Mouse (Mus musculus): ENCODE data around the gene Abraxas1.

DNA sequence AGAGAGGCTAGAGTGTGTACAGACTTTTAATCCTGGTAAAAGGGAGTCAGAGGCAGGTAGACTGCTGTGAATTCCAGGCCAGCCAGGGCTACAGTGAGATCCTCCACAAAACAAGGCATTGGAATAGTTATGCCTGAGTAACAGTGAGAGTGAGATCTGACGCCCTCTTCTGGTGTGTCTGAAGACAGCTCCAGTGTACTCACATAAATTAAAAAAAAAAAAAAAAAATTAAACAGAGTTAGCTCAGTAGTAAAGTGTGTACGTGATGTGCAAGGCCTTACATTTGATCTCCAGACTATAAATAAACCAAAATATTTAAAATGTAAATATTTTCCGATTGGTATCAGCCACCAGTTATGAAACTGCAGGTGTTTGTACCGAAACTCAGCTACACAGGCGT, 26.7 kb downstream of the Abraxas1 start:
- TF ChIP-seq EP300 (IDR thresholded peaks at IDR 0.05; ENCODE audit: insufficient read depth, low read depth, low read length), result no peak
- TF ChIP-seq POLR2A (IDR thresholded peaks at IDR 0.05; ENCODE audit: insufficient read depth, low read depth, low read length), result no peak
- TF ChIP-seq CTCF (IDR thresholded peaks at IDR 0.05), result 0 out of 2 replicates have a peak, but pooled peaks have one; percentile 8
